Mouse (Mus musculus) heart, adult 2 months (tissue): ENCODE measurements around the gene Akr1b10. TPM values are rescaled to one million over a fixed set of nuclear protein-coding genes. Genes with fewer than 3 reads are reported as not detected.
"Not testable (repeated sequence)": the region's sequence is repeated elsewhere in the genome, so short reads cannot be mapped to it uniquely, and the experiment has no call there.

Source experiments
- DNase-seq, 2 experiments: peaks; one replicate each; pipeline ENCODE4 v3.0.0; 2021
- H3K27ac ChIP-seq: fragments of 200-600 bp; 2 replicates; pipeline ENCODE4 v1.8.1; 2022
- H3K27me3 ChIP-seq: fragments of 200-500 bp; 2 replicates; pipeline ENCODE4 v1.6.1; 2012; ENCODE audit warnings: mild to moderate bottlenecking, low read length, inconsistent platforms, mixed read lengths; ENCODE audit not compliant: control insufficient read depth, insufficient read depth
- H3K36me3 ChIP-seq: fragments of 200-500 bp; 2 replicates; pipeline ENCODE4 v1.6.1; 2012; ENCODE audit warnings: low read length, inconsistent platforms; ENCODE audit not compliant: control insufficient read depth, insufficient read depth
- H3K4me1 ChIP-seq: fragments of 200-500 bp; 2 replicates; pipeline ENCODE4 v1.6.1; 2011; ENCODE audit warnings: low read length; ENCODE audit not compliant: control insufficient read depth, insufficient read depth
- H3K4me3 ChIP-seq: fragments of 200-600 bp; 2 replicates; pipeline ENCODE4 v1.8.1; 2022
- H3K79me2 ChIP-seq: fragments of 200-500 bp; replicated peaks from 2 replicates; pipeline ENCODE4 v1.6.1; 2012; ENCODE audit warnings: mild to moderate bottlenecking, inconsistent platforms, low read length, moderate library complexity, mixed read lengths; ENCODE audit not compliant: control insufficient read depth, insufficient read depth
- H3K9ac ChIP-seq: fragments of 200-500 bp; 2 replicates; pipeline ENCODE4 v1.6.1; 2012; ENCODE audit warnings: low read depth, mild to moderate bottlenecking, control low read depth, inconsistent platforms, low read length, mixed read lengths
- CTCF ChIP-seq: fragments of 200-600 bp; IDR thresholded peaks from 2 replicates; pipeline ENCODE4 v1.8.1; 2022; ENCODE audit warnings: antibody characterized with exemption, mild to moderate bottlenecking, moderate library complexity
- EP300 ChIP-seq: fragments of 200-500 bp; IDR thresholded peaks from 2 replicates; pipeline ENCODE4 v1.6.1; 2011; ENCODE audit warnings: low read depth, low read length, control low read depth; ENCODE audit not compliant: insufficient read depth
- POLR2A ChIP-seq: fragments of 200-500 bp; IDR thresholded peaks from 2 replicates; pipeline ENCODE4 v1.6.1; 2011; ENCODE audit warnings: mild to moderate bottlenecking, low read depth, low read length, control low read depth; ENCODE audit not compliant: insufficient read depth
- WGBS: fragments of 180-500 bp; shearing (Covaris S2); methylation state at CpG from one replicate; pipeline ENCODE4 v1.1.7; 2018; 5-methylcytosine and 5-hydroxymethylcytosine counted together
- intact Hi-C: fragments of 180-260 bp; cut with DNase I; formaldehyde crosslinking; loops from one replicate; pipeline ENCODE4 v1.15.1; 2025
- polyA plus RNA-seq: library from polyadenylated mRNA; depleted of rRNA; stranded (reverse); fragments of >200 nt; gene quantifications from 2 replicates; pipeline ENCODE4 v1.2.3, GENCODE M21; 2012
- total RNA-seq, 2 experiments: library from RNA; stranded (reverse); gene quantifications; 2 replicates each; pipeline ENCODE4 v1.2.3; 2021

The Akr1b10 gene
- total and polyA plus RNA-seq, 3 experiments = 50.5 to 63.5 (median 53.8) TPM

GRCm38 (mm10) chr6:34400696-34401095, 16.7 kb downstream of the Akr1b10 start:
- no peak for DNase-seq
- TF ChIP-seq CTCF = no peak
- TF ChIP-seq POLR2A = no peak
- no peak for TF ChIP-seq EP300
- H3K4me3 ChIP-seq = no peak overlapping the region
- no peaks in the 10 kb centered on the region for H3K79me2 ChIP-seq
- intact Hi-C loops = no loop called here
- H3K4me1 ChIP-seq = no peaks in the 10 kb centered on the region
- H3K27me3 ChIP-seq = no peaks in the 10 kb centered on the region
- H3K27ac ChIP-seq = no peak overlapping the region
- H3K9ac ChIP-seq = no peak overlapping the region
- H3K36me3 ChIP-seq = no peaks in the 10 kb centered on the region
- WGBS = 49% methylated on average over 2 of the region's 2 CpGs

DNA sequence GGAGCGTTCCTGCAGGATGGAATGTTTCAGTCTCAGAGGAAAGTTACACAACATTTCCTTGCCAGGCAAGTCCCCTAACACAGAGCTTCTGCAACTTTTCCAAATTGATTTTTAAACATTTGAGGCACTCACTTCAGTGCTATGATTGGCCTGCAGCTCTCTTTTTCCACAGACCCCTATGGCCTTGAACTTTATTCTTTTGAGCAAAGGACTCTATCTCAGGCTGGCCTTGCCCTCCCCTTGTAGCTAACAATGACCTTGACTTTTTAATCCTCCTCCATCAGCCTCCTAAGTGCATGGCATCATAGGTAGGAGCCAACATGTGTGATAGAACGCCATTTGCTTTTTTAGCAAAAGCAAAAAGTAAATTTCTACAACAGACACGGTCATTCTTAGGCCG, 22.7 kb downstream of the Akr1b10 start:
- no peaks in the 10 kb centered on the region for H3K79me2 ChIP-seq
- no peaks in the 10 kb centered on the region for H3K4me1 ChIP-seq
- no peaks in the 10 kb centered on the region for H3K27me3 ChIP-seq
- H3K36me3 ChIP-seq = no peaks in the 10 kb centered on the region
- no peak overlapping the region for H3K27ac ChIP-seq
- H3K4me3 ChIP-seq = no peak overlapping the region
- WGBS = 86% methylated on average over 4 of the region's 4 CpGs
- no peak overlapping the region for H3K9ac ChIP-seq
- TF ChIP-seq POLR2A = no peak
- no peak for TF ChIP-seq EP300
- TF ChIP-seq CTCF = no peak
- intact Hi-C loops = no loop called here
- no peak for DNase-seq

DNA sequence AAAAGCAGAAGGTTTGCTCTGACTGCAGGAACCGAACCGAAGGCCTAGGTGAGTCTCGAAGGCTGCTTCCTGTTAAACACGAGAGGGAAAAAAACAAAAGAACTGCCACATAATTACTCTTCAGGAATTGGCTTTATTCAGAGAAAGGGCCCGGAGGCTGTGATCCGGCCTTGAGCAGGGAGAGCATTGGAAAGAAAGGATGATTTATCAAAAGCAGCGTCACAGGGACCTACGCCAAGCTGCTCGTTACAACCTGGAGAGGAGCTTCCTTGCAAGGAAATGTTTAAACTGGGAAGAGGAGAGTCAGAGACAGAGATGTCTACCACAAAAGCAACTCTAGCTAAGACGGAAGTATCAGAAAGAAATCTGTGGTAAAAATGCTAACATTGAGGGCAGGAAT, 23.4 kb downstream of the Akr1b10 start:
- intact Hi-C loops = no loop called here
- TF ChIP-seq POLR2A = no peak
- no peak for TF ChIP-seq EP300
- no peak for TF ChIP-seq CTCF
- DNase-seq = no peak
- Histone ChIP-seq H3K4me3 (no peak overlapping the region), H3K36me3 (no peaks in the 10 kb centered on the region), H3K4me1 (no peaks in the 10 kb centered on the region), H3K27ac (no peak overlapping the region), H3K79me2 (no peaks in the 10 kb centered on the region), H3K9ac (no peak overlapping the region), H3K27me3 (no peaks in the 10 kb centered on the region)
- WGBS = 82% methylated on average over 10 of the region's 10 CpGs

DNA sequence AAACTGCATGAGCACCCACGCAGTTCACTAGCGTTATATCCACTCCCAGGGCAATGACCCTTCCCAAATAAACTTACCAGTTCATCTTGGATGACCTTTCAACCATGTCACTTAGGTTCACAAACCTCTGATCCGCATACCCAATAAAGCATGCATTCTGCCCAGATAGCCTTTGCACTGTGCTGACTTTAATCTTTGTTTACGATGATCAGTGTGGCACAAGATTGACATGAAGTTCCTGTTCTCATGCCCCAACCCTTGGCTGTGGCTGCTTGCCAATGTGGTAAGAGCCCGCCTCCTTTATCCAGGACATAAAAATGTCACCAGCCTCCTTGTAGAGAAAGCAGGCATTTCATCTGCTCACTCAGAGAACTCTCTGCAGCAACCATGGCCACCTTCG, 28.0 kb downstream of the Akr1b10 start, which contains the start of gene Akr1b7:
TSS of gene Akr1b7 (plus strand) at position 312 of the 400 bp plus-strand sequence.
- intact Hi-C loops = no loop called here
- no peak for DNase-seq
- H3K4me1 ChIP-seq = no peaks in the 10 kb centered on the region
- H3K4me3 ChIP-seq = no peak within 1 kb of the TSS
- TF ChIP-seq CTCF (no peak), POLR2A (no peak), EP300 (no peak)
- H3K27me3 ChIP-seq = no peaks in the 10 kb centered on the region
- H3K9ac ChIP-seq = no peak within 1 kb of the TSS
- H3K27ac ChIP-seq = no peak within 1 kb of the TSS
- H3K79me2 ChIP-seq = no peaks in the 10 kb centered on the region
- WGBS = 50% methylated on average over 6 of the region's 6 CpGs
- H3K36me3 ChIP-seq = no peaks in the 10 kb centered on the region

DNA sequence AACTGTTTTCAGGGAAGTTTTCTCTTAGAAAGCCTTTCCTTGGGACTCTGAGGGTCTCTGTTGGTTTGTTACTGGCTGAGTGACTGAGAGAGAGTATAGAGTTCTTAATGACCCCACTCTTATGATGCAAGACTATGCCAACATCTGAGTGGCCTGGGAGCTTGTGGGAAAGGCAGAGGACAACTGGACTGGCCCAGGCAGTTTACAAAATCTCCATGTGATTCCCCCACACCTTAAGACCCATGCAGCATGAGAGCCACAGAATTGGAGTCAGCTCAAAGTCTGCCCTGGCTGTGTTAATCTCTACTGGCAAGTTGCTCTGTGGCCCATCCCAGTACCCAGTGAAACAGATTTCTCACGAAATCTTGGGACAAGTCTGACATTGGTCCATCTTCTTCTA, 28.7 kb downstream of the Akr1b10 start:
- no peak for DNase-seq
- H3K27me3 ChIP-seq = no peaks in the 10 kb centered on the region
- H3K4me1 ChIP-seq = no peaks in the 10 kb centered on the region
- intact Hi-C loops = no loop called here
- H3K36me3 ChIP-seq = no peaks in the 10 kb centered on the region
- H3K9ac ChIP-seq = no peak overlapping the region
- WGBS = 68% methylated on average over 1 of the region's 1 CpGs
- no peak for TF ChIP-seq POLR2A
- TF ChIP-seq CTCF = no peak
- no peak for TF ChIP-seq EP300
- no peaks in the 10 kb centered on the region for H3K79me2 ChIP-seq
- H3K27ac ChIP-seq = no peak overlapping the region
- H3K4me3 ChIP-seq = no peak overlapping the region

DNA sequence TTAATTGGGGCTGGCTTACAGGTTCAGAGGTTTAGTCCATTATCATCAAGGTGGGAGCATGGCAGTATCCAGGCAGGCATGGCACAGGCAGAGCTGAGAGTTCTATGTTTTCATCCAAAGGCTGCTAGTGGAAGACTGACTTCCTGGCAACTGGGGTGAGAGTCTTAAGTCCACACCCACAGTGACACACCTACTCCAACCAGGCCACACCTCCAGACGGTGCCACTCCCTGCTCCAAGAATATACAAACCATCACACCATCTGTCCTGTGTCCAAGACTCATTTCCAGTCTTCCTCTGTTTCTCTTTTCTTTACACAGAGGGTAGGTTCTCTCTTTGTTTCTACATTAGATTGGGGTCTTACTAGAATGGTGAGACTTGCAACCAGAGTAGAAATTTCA, 29.4 kb downstream of the Akr1b10 start:
- H3K27me3 ChIP-seq, H3K4me3 ChIP-seq, H3K4me1 ChIP-seq, H3K9ac ChIP-seq, H3K79me2 ChIP-seq, H3K36me3 ChIP-seq, H3K27ac ChIP-seq, DNase-seq, intact Hi-C loops: not testable (repeated sequence)
- 46% methylated on average over 1 of the region's 1 CpGs for WGBS
